ENCODE assay signal across 1 mouse cellular context in the genomic region with DNA sequence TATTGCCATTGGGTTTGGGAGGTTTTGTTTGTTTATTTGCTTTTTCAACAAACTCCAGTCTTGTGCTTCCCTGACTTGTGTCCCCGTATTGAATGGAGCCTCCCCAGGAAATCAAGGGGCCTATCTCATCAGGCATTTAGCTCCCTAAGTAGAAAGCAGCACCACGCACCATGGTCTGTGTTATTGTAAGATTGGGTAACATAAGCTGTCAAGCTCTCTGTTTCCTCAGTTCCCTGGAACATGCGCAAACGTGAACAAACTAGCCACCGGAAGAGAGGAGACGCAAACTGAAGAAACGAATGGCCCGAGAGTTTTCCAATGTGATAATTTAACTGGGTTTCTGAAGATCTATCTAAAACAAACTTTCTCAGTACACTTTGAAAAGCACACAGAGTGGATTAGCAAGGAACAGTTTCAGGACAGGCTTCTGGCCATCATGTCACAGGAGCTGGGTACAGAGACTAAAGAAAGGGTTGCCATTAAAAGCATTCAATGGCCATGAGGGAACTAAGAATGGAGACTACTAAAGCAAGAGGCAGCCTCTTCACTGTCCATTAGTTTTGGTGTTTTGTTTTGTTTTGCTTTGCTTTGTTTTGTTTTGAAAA.
TF ChIP-seq lines count a peak whose summit lies in the region.

No protein-coding gene starts in this region.

TF ChIP-seq in MEL, 35 proteins besides CTCF, POLR2A, EP300 and RAD21 (continued from another document):
- TF ChIP-seq POLR2AphosphoS5 (IDR thresholded peaks at IDR 0.05; ENCODE audit: borderline replicate concordance, low read depth, low read length), result no peak
- TF ChIP-seq ZKSCAN1 (IDR thresholded peaks at IDR 0.05; ENCODE audit: low read depth, low read length), result no peak
- no peak for TF ChIP-seq ZC3H11A (IDR thresholded peaks at IDR 0.05; ENCODE audit: low read depth, low read length)
- TF ChIP-seq TCF12 (IDR thresholded peaks at IDR 0.05; ENCODE audit: low read depth, low read length), result no peak
- no peak for TF ChIP-seq HCFC1 (IDR thresholded peaks at IDR 0.05; ENCODE audit: low read depth, low read length)
- TF ChIP-seq MEF2A (IDR thresholded peaks at IDR 0.05; ENCODE audit: extremely low read depth, insufficient replicate concordance, low read depth, low read length, poor library complexity, severe bottlenecking), result no peak
- TF ChIP-seq TAL1 (IDR thresholded peaks at IDR 0.05; ENCODE audit: low read length), result no peak
- no peak for TF ChIP-seq GABPA (IDR thresholded peaks at IDR 0.05; ENCODE audit: low read depth, low read length)
- TF ChIP-seq ZNF384 (IDR thresholded peaks at IDR 0.05; ENCODE audit: low read depth, low read length), result no peak
- no peak for TF ChIP-seq POLR2AphosphoS2 (IDR thresholded peaks at IDR 0.05; ENCODE audit: low read length)
- TF ChIP-seq GATA1 (IDR thresholded peaks at IDR 0.05; ENCODE audit: low read depth, low read length), result no peak
- no peak for TF ChIP-seq MXI1 (IDR thresholded peaks at IDR 0.05; ENCODE audit: low read depth, low read length)
- no peak for TF ChIP-seq MAZ (IDR thresholded peaks at IDR 0.05; ENCODE audit: low read depth, low read length)
- TF ChIP-seq ETS1 (IDR thresholded peaks at IDR 0.05; ENCODE audit: low read depth, low read length), result no peak
